Mouse (Mus musculus) urinary bladder, postnatal 4 days (tissue): Measurements from ENCODE around the gene Eif5a.
"Not testable (repeated sequence)": the region's sequence is repeated elsewhere in the genome, so short reads cannot be mapped to it uniquely, and the experiment has no call there.

Source experiments
- DNase-seq, 2 experiments: peaks; one replicate each; pipeline ENCODE4 v3.0.0; 2021 to 2022; ENCODE audit warnings: low spot score in 2 of 2

The Eif5a gene

DNA sequence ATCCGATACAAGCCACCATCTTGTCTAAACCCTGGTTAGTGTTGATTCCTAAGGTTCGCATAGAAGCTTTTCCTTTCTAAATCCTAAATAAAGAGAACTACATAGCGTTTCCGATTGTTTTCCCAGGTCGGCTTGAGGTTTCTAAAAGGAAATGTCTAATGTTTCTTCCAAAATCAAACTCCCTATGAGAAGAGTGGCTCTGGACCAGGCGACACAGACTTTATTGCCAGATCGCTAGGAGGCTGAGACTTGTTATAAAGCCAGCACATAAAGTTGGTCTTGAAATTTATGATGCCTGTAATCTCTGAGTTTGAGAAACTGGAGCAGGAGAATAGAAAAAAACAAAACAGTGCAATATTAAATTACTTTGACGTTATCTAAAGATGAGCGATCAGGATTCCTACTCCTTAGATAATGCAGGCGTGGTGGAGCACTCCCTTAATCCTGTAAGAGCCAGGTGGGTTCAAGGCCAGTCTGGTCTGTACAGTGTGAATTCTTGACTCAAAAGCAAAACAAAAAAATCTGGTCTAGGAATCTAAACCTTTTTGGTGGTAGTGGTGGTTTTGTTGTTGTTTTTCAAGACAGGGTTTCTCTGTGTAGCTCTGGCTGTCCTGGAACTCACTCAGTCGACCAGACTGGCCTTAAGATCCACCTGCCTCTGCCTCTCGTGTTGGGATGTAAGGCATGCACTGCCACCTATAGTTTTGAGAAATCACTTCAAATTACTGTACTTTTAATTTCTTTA, 426 bp upstream of the Eif5a start:
- DNase-seq, result no peak

DNA sequence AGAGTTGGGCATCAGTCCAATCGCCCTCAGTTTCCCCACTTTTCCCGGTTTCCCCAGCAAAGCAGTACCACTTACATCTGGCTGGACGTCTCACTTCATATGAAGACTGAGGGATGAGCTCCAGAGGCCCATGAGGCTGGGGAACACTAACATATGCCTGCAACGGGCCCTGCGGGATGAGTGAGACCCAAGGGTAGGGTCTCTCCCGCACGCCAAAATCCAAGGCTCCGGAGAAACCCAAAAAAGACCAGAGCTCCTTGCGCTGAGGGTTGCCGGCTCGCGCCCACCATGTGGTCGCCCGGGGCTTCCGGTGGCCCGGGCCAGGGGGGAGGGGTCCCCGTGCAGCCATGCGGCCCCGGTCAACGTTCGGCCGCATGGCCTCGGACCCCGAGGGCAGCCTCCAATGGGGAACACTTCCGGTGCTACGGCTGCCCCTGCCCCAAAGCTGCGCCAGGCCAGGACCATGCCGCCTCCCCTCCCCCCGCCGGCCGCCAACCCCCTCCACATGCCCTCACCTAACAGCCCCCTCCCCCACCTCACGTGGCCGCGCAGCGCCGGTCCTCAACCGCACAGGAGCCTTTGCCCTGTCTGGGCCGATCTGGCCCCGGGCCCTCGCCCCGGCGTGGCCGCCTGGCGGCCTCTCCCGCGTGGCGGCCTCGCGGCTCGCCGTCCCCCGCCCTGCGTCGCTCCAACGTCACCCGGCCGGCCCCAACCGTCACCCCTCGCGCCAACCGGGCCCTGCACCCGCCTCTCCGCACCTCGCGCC, 1.3 kb downstream of the Eif5a start:
- DNase-seq, result no peak

DNA sequence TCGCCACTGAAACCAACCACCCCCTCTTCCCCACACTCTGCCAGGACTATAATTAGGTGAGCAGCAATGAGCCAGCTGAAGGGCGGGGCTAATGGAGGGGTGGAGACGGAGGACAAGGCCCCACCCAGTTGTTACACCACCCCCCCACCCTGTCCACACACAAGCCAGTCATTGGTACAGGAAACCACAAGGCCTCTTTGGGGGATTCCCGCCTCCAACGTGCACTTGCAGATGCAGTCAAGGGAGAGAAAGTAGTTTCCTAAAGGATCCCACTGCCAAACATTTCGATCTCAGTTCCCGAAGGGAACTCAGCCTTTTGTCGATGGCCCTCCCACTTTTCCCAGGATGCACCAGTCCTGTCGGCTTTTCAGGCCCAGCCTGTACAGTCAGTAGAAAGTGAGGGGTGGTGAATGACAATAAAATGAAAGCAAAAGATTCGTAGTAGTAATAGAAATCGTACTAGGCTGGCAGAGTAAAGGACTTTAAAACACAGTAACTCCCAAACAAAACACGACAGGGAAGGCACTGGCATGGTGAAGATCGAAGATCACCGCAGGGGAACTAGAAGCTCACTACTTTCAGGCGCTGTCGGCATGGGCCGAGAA, 2.0 kb downstream of the Eif5a start:
- DNase-seq, result peak; percentile 58 to 78

DNA sequence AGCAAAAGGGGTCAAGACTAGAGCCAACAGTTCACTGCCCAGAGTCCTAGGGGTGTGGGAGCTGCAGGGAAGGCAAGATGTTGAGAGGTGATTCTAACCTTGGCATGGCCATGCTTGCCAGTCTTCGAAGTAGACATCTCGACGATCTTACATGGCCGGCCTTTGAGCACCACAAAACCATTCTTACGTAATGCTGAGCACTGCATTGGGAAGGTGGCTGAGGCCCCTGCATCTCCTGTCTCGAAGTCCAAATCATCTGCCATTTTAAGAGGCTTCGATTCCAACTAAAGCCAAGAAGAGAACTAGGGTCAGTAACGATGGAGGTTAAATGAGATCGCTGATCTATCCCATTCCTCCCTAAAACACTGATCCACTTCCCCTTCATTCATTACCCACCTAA, 2.7 kb downstream of the Eif5a start:
- DNase-seq, result no peak

DNA sequence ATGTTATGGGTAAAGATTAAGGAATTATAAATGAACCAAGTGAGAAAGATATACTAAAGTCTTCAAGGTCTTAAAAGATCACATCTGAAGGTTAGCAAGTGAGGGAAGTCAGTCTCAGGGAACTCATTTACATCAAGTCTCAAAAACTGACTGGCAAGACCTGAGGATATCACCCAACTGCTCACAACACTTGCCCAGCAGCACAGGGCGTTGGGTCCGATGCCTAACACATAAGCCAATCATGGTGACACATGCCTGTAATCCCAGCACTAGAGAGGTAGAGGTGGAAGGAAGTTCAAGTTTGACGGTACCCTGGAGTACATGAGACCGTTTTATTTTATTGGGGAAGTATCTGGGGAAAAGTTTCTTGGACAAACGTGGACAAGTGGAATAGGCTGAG, 3.6 kb downstream of the Eif5a start:
- DNase-seq, result no peak

DNA sequence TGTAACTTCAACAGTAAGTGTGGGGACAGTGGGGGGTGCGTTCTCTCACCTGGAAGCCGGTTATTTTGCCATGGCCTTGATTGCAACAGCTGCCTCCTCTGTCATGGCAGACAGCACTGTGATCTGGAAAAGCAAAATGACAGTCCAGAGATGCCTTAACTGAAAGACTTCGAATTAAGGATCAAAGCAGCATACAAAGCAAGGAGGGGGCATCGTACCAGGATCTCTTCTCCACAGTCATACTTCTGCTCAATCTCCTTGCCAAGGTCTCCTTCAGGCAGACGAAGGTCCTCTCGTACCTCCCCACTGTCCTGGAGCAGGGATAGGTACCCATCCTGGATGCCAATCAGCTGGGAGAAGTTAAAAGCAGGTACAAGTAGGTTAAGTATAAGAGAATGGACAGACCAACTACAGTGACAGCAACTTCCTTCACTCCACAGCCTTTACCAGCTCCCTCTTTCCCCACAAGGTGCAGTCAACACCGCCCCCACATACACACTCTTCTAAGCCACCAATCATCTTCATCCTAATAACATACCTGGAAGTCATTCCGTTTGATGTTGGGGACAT, 4.3 kb downstream of the Eif5a start:
- DNase-seq, result no peak

DNA sequence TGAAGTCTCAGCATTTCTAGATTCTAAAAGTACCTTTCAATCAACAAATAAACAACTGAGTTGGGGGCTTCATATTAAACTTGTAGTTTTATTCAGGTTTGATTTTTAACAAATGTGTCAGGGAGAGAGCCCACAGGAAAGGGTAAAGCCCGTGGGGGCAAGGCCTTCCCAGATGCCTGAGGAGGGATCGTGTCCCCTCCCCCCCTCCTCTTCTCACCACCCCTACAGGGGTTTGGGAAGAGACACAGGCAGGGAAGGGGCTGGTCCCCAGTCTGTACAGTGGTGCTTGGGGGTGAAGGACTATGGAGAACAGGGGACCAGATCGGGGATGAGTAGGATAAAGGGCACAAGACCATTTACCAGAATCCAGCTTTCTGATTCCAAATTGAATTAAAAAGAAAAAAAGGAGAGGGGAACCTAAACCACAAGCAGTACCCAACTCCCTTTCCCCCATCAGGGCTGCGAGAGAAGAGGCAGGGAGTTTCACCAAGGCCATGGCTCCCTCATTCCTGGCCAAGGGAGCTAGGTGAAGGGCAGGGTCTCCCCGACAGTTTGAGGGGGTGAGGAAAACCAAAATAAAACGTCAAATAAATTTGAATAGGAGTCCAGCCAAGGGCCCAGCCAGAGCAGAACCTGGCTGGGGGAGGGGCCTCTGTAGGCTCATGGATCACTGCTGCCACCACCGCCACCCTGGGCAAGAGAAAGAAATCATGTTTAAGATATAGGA, 4.9 kb downstream of the Eif5a start:
- DNase-seq, result not testable (repeated sequence)

DNA sequence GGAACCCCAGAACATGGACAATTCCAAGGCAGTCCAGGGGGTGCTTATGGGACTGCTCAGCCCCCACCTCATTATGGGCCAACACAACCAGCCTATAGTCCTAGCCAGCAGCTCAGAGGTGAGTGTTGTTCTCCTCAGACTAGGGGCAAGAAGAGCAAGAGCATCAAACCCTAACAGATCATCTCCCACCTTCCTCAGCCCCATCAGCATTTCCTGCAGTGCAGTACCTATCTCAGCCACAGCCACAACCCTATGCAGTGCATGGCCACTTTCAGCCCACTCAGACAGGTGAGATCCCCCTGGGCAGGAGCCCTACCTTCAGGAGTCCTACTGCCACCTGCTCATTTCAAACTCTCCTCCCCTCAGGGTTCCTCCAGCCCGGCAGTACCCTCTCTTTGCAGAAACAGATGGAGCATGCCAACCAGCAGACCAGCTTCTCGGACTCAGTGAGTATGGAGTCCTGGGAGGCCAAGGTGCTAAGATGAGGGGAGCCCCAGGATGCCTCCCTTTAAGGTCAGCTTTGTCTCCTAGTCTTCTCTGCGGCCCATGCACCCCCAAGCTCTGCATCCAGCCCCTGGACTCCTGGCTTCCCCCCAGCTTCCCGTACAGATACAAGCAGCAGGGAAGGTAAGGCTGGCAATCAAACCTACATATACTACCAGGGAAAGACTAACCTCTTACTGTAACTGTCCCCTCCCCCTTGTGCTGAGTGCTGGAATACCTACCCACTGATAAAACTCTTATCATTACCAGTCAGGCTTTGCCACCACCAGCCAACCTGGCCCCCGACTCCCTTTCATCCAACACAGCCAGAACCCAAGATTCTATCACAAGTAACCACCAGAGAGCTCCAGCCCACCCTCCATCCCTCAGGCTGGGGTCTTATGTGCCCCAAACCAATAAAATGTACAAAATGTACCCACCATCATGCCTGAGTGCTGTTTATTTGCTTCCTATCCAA, 5.8 kb downstream of the Eif5a start:
- no peak for DNase-seq

DNA sequence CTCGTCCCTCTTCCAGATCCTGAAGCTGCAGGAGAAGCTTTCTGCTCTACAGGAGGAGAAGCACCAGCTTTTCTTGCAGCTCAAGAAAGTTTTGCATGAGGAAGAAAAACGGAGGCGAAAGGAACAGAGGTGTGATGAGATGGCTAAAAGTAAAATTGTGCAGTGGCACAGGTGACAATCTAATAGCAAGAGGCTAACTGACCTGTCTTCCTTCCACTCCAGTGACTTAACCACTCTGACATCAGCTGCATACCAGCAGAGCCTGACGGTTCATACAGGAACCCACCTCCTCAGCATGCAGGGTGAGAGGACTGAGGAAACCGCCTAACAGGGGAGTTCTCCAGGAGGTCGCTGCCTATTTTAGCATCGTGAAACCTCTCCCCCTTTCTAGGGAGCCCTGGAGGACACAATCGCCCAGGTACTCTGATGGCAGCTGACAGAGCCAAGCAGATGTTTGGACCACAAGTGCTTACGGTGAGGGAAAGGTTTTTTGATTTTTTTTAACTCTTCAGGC, 6.8 kb downstream of the Eif5a start:
- no peak for DNase-seq

DNA sequence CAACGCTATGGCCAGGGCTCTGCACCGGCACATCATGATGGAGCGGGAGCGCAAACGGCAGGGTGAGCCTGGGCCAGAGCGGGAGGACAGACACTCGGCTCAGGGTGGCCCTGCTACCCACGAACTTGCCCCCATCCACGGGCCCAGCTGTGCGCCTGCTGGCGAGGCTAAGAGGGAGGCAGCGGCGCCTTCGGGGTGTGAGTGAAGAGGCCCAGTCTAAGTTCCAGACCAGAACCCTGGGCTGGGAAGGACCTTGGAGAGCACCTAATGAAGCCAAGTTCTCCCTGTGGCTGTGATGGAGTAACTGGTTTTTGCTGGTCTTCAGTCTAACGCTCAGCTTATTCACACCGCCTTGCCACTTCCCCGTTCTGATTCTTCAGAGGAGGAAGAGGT, 7.4 kb downstream of the Eif5a start:
- no peak for DNase-seq

DNA sequence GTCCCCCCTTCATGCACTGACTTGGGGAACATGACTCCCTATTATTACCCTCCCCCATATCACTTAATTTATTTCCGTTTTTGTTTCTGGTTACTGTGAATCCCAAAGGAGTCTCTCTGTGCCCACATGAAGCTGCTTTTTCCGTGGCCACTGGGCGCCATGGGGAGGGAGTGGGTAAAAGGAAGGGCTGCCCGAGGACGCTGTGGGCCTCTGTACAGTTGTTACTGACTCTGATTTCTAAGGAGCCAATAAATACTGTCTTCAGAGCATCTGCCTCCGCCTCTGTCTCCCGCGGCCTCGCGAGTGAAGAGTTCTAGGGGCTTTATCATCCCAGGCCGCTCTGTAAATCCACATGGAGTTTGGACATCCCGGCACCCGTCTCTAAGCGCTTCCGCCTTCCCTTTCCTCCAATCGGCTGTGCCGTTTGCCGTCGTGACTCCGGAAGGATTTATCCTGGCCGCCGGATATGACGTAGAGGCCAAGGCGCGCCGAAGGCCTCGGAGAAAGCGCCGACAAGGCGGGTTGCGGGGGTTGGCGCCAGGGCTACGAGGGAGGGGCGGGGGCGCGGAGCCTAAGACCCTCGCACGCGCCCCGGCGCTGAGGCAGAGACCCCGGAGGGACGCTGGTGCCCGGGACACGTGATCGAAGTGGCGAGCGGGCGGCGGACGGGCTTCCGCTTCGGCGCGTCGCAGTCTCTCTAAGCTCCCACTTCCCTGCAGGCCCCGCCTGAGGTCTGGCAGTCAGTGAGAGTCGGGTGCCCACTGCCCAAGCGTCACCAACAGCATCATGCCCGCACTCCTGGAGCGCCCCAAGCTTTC, 8.0 kb downstream of the Eif5a start, which contains the start of gene Gps2:
Gps2 (plus strand) TSS at position 335 of the 818 bp plus-strand sequence.
- DNase-seq, result peak; percentile 88 to 92

DNA sequence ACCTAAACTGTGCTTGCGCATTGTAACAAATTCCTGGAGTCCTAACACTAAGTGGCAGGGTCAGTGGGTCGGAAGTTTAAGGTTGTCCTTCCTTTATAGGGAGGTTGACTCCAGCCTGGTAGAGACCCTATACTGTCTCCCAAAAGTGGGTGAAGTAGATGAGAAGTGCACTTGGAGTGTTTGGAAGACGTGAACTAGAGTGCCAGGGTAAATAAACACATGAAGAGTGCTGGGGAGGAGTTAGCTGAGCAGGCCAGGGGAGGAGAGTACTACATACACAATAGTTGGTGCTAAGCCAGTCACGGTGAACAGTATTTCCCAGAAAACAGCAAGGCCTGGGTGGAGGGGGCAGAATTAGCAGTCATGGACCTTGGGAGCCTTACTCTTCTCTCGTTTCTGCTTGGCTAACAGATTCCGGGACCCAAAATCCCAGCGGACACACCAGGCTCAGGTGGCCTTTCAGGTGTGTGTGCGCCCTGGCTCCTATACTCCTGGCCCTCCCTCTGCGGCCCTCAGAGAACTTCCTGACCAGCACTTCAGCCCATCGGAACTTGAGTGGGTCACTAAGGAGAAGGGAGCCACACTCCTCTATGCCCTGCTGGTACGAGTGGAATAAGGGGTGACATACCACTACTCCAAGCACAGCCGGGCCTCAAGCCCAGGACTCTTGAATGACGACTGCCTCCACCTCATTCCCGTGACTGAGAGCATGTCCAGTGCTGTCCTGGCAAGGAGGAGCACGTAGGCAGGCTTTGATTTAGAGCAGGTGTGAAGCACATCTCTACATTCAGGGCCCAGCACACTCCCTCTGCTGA, 8.8 kb downstream of the Eif5a start:
- no peak for DNase-seq

DNA sequence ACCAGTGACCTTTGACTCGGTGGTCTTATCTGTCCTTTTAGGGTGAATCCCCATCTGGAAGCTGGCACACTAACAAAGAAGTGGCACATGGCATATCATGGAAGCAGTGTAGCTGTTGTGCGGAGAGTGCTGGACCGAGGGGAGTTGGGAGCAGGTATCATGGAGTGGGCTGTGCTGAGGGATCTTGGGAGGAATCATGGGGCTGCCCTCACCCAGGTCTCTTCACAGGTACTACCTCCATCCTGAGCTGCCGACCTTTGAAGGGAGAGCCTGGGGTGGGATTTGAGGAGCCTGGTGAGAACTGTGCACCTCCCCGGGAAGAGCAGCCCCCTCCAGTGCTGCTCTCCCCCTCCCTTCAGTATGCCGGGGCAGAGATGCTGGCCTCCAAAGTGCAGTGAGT, 10.1 kb downstream of the Eif5a start:
- DNase-seq, result no peak

DNA sequence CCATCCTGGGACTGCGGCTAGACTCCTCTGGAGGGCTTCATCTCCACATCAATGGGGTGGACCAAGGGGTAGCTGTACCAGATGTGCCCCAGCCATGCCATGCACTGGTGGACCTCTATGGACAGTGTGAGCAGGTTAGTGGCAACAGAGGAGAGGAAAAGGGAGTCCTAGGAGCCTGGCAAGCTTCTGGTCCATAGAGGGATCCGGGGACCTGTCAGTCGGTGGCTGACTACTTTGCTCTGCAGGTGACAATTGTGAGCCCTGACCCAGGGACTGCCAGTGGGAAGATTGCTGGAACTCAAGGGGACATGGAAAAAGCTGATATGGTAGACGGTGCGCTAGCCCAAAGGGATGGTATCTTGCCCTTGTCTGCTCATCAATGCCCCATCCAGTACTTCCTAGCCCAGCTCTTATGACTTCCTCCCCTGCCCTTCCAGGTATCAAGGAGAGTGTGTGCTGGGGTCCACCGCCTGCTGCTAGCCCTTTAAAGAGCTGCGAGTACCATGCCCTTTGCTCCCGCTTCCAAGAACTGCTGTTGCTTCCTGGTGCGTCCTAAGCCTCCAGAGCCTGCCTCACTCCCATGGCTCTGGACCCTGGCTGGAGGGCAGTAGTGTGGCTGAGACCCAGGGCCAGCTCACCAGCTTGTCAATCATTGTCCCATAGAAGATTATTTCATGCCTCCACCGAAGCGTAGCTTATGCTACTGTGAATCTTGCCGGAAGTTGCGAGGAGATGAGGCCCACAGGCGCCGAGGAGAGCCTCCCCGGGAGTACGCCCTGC, 10.8 kb downstream of the Eif5a start:
- no peak for DNase-seq

DNA sequence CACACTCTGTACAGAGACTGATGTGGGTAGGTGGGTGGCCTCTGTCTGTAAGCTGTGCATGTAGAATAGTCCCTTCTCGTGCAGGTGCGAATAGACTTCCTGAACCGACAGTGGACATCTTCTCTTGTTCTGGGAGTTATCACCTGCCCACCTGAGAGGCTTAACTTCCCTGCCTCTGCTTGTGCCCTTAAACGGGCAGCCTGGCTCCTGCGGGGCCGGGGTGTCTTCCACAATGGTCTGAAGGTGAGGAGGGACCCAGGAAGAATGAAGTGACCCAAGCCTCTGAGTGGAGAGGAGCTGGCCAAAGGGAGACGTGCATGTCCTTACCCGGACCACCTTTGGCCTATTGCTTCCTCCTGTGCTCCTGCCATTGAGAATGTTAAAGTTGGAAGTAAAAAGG, 11.6 kb downstream of the Eif5a start:
- DNase-seq, result no peak

DNA sequence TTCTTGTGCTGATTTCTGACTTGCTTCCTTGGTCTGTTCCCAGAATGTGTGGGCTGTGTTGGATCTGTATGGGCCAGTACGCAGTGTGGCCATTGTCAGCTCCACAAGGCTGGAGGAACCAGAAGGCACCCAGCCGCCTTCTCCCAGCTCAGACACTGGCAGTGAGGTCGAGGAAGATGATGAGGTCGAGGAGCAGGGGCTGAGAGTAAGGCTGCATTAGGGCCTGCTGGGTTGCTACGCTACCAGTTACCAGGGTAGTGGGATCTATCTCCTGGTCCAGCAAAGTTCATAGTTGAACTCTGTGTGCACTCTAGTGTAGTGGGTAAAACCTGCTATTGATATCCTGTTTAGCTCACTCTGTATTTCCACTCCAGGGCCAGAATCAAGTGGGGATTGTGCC, 12.6 kb downstream of the Eif5a start:
- no peak for DNase-seq

DNA sequence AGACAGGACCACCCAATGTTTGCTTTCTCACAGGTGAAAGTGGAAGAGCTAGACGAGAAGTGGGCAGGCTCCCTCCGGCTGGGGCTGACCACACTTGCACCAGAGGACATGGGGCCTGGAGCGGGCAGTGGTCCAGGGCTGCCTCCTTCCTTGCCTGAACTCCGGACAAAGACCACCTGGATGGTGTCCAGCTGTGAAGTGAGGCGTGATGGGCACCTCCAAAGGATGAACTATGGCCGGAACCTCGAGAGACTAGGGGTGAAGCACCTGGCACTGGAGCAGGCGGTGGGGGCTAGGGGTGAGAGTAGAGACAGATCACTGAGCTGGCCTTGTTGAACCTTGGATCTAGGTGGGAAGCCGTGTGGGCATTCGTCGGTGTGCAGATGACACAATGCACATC, 13.1 kb downstream of the Eif5a start:
- no peak for DNase-seq

DNA sequence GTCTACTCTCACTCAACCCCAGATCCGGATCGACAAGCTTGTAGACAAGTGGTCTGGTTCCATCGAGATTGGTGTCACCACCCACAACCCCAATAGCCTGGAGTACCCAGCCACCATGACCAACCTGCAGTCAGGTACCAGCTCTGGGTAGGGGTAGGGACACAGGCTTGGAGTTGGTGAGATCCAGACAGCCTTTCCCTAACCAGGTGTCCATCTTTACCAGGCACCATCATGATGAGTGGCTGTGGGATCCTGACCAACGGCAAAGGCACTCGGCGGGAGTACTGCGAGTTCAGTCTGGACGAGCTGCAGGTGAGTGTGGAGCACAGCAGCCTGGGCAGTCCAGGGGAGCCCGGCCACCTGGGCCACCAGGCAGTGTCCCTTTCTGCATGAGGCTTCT, 17.4 kb downstream of the Eif5a start:
- DNase-seq, result no peak
